Mouse (Mus musculus) cerebellum, postnatal 14 days (tissue): Measurements from ENCODE around the gene Fabp1.

ENCODE experiments used
- DNase-seq, 2 experiments: peaks; one replicate each; pipeline ENCODE4 v3.0.0; 2021; ENCODE audit warnings: mixed read lengths in 2 of 2

The Fabp1 gene

DNA sequence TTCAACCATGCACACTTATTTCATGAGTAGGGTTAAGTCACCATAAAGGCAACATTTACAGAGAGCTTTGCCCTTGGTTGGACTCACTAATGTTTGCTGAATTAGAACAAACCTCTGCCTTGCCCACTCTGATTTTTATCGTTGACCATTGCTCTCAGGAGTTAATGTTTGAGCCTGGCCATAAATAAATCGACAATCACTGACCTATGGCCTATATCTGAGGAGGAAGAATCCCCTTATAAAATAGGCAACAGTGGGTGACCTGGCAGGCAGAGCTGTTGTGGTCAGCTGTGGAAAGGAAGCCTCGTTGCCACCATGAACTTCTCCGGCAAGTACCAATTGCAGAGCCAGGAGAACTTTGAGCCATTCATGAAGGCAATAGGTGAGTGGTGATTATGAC, at the start of gene Fabp1:
Gene Fabp1 (plus strand): TSS at position 216 of the 400 bp plus-strand sequence.
- DNase-seq: no peak

DNA sequence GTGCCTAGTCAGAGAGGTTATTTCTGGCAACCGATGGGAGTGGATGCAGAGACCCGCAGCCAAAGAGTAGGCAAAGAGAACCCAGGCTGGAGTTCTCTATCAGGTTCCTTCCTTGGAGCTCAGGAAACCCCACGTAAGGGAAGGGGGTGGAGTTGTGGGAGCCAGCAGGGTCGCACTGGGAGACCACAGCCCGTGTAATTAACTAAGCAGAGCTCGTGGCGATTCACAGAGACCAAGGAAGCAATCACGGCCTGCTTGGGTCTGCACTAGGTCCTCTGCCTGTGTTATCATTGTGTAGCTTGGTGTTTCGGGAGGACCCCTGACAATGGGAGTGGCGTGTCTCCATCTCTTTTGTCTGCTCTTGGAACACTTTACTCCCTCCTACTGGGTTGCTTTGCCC, 48.5 kb upstream of the Fabp1 start:
- no peak for DNase-seq

DNA sequence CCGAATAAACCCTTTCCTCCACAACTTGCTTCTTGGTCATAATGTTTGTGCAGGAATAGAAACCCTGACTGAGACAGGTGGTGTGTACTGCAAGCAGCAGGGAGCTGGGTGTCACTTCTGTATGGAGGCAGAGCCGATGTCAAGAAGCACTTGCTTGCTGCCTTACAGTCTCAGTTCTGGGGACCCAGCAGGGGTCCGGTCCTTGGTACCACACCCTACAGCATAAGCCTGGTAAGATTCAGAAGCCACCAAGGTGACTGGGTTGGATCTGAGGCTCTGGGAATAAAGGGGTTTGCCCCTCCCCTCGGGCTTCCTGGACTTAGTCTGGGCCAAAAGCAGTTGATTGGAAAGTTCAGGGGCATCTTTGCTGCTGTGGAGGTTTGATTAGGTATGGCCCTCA, 46.1 kb upstream of the Fabp1 start:
- DNase-seq: no peak

DNA sequence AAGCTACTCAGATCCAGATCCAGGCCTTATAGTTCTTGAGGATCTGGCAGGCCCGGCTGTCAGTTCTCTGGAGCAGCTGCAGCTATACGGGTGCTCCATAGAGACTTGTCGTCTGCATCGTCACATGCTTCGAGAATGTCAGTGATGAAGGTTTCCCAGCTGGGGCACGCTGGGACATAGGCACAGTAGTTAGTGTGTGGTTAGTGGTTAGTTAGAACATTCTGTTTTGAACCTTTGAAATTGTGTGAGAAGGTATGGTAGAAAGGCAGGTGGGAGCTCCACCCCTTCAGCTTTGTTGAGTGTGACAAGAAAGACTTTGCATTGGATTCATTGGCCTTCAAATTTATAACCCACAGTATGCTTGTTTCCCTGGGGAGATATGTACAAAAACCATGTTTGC, 44.8 kb upstream of the Fabp1 start:
- DNase-seq: no peak

DNA sequence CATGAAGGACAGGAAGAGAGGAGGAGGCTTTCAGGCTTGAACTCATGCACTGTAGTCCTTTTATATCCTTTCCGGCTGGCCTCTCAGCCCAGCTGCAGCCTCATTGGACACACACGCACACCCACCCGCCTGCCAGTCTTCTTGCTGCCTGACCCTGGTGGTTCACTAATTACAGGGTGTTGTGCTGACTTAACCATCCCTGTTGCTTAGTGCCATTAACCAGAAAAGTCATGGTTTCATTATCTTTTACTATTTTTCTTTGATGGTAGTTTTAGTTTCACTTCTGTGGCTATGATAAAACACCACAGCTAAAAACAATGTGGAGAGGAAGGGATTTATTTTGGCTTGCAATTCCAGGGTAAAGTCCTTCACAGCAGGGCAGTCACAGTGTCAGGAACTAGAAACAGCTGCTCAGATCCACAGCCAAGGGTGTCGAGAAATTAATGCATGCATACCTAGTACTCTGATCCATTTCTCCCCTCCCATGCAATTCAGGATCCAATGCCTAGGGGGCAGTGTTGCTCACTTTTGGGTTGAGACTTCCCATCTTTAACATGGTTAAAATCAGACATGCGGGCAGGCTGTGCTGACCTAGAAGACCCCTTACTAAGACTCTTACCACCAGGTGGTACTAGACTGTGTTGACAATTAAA, 42.8 kb upstream of the Fabp1 start:
- DNase-seq: peak in 1 of 2 experiments; percentile 21

DNA sequence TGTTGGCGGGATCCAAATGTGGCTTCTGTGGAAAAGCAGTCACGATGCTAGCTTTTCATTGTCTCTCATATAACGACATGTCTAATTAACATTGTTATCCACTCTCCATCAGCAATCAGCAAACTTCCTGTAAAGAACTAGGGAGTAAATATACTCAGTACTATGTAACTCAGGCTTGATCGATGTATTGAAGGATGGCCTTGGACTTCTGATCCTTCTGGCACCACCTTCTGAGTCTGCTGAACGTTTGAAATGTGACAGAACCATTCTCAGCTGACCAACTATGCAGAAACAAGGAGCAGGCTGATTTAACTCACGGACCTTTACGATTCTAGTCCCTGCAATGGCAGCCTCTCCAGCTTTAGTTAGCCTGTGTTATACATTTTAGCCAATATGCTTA, 38.3 kb upstream of the Fabp1 start:
- DNase-seq: no peak

DNA sequence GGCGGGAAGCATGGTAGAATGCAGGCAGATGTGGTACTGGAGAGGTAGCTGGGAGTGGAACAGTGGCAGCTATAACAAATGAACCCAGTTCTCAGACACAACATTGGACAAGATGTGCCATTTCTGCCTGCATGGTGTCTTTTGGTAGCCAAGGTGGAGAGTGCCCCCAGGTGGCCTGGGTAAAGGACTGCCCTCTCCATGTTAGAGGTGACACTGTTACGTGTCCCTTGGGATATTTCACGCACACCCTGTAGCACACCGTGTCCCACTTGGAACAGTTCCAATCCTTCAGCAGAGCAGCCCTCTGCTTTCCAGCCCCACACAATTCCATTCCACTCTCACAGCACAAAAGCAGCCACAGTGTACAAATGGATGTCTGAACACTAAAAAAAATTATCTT, 37.4 kb upstream of the Fabp1 start:
- peak in 1 of 2 experiments; percentile 23 for DNase-seq

DNA sequence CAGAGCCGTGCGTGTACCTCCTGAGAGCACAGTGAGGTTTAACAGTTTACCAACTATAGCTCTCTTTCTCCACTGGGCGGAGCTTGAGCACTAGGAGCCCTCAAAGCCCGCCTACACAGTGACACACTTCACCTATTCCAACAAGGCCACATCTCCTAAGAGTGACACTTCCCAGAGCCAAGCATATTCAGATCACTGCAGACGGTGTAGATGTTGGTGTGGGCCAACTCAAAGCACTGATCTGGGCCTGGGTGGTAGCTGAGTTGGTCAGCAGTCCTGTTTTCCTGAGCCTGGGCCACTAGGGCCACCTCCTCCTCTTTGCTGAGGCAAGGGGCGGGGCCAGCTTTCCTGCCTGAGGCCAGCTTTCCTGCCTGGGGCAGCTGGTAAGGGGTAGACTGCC, 35.2 kb upstream of the Fabp1 start:
- DNase-seq: no peak

DNA sequence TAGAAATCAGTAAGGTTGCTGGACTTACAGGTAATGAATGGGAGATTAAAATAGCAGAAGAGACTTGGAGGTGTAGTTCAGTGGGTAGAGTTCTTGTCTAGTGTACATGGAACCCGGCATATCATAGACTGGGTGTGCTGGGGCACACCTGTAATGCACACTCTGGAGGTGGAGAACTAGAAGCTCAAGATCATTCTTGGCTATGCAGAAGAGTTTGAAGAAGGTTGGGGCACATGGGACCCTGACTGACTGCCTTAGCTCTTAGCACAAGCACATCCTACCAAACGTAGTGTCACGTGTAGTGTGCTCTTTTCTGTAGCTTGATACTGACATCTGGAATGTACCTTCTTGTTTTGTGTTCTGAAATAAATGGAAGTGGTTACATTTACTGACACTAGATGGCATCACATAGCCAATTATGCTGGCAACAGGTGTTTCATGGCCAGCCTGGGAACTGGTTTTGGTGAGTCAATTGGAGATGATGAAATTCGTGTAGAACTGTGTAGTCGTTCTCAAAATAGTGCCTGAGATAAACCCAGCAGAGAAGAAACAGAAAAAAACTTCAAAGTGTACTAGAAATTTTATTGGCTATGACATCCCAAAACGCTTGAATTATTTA, 33.0 kb upstream of the Fabp1 start:
- peak; percentile 51 to 56 for DNase-seq

DNA sequence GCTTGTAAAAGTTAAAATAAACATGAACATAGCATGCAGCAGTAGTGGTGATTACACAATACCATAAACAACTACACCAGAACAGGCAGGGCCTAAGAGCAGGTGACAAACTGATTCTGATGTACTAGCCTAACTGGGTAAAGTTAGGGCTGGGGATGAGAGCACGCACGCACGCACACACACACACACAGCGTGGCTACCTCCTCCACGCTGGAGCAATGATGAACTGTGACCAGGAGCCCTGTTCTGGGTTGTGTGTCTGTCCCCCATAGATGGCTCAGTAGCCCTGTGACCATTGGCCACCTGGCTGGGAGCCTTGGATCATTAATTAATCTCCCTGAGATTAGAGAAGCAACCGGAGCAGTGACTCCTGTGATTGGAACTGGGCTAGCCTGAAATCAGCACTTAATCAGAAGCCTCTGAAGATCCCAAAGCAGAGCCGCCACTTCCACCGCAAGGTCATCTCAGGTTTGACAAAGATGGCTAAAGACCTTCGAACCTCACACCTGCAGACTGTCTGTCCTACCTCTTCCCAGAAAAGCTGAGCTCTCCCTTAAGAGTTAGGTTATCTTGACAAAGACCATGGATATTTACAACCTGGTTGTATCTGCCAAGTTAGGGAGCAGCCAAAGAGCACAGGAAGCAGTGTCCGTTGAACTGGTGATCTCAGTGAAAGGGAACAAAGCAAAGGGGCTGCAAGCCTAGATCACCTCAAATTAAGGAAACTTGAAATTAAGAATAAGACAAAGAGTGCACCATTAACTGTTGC, 26.6 kb upstream of the Fabp1 start:
- no peak for DNase-seq

DNA sequence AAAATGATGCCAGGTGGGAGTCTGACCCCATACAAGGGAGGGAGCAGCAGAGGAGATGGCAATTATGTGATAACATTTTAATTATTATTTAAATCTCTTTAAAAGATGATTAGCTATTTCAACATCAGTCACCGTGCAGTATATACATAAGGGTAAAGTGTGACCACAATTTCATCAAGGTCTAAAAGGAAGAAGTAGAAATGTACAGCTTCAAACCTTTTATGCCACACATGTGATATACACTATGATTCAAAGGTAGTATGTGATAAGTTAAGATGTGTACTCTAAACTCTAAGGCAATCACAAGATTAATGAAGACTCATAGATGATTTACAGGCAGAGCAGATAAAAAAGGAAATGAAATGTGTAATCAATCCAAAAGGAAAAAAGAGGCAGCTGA, 19.0 kb upstream of the Fabp1 start:
- no peak for DNase-seq

DNA sequence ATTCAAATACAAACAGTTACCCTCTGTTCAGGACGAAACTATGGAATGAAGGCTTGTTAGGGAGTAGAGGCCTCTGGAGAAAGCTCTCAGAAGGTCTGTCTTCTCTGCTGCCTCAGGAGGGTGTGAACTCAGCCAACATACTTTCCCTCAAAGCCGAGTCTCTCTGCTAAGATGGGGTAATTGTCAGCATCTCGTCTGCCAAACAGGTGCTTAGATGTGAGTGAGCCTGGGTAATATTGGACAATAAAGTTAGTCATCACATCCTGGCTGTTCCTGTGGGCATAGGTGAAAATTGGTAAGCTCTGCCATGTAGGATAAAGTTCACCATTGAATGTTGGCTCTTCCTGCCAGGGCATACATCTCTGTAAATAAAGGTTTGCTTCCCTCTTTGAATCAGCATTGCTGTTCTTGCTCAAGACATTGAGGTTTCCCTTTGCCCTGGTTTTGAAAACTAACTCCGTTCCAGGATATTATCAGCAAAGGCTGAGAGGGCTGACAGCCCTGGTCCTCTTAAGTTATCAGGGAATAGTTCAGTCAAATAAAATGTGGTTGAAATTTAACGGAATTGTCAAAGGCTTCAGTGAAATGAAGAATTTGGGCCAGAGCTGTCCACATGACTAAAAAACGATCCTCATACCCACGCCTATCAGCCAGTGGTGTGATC, 14.6 kb upstream of the Fabp1 start:
- DNase-seq: no peak

DNA sequence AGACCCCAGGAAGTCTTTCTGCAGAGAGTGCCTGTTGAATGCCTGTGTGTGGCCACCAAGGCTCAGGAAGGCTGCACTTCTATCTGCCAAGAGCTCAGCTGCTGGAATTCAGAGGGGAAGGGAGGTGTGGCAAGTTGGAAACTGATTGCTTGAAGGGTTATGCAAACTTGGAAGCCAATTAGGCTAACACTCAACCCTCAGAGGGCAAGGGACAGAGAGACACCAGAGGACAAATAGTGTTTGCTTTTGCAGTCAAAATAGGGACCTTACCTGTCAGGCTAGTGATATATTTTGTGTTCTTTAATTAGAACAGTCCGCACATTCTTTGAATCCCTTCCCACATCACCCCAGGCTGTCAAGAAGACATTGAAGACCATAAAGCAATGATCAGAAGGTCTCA, 10.0 kb upstream of the Fabp1 start:
- DNase-seq: no peak

DNA sequence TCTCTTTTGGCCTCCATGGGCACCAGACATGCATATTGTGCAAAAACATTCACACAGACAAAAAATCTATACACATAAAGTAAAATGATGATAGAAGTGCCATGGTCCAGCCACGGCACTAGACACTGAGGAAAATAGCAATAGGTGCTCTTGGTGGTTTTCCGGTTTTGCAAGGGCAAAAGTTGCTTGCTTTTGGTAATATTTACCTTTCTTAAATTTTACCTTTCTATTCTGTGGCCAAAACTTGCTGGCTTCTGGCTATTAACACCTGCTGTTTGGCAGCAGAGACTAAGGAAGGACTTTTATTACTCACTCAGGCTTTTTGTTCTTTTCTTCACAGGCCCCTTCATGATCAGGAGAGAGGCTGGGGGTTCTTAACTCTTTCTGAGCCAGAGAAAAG, 9.1 kb upstream of the Fabp1 start:
- DNase-seq: no peak

DNA sequence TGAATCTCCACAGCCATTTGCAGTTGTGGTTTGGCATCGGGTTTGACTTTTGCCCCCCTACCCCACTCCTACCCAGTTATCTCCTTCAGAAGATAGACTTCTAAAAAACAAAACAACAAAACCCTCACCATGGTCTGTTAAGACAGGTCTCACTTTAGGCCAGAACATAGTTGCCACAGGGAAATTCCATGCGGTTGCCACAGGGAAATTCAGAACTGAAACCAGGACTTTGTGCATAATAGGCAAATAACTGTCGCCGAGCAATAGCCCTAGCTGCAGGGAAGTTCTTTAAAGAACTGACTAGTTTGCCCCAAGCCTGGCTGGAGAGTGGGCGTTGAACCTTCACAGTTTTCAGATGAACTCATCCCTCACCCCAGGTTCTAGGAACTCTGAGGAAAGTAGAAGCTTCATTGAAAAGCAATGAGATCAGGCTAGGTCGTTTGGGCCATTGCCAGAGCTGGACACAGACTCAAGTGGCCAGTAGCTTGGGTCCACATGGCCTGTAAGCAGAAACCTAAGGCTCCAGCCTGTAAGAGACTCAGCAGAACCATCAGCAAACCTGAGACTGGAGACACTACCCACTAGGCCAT, 6.4 kb upstream of the Fabp1 start:
- DNase-seq: no peak

DNA sequence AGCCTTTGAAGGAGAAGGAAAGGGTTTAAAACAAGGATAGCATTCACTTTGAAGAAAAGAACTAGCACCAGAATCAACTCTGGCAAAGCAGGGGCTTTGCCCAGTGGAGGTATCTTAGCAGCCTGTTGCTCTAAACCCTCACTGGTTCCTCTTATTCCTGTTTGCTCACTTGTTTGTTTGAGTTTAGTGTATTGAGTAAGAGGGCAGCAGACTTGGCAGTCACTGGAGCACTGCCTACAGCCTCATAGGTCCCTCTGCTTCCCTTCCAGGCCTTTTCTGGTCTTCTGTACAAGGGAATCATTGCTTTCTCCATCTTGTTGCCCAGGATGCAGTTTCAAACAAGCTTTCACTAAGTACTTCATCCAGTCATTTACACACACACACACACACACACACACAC, 3.5 kb upstream of the Fabp1 start:
- DNase-seq: no peak

DNA sequence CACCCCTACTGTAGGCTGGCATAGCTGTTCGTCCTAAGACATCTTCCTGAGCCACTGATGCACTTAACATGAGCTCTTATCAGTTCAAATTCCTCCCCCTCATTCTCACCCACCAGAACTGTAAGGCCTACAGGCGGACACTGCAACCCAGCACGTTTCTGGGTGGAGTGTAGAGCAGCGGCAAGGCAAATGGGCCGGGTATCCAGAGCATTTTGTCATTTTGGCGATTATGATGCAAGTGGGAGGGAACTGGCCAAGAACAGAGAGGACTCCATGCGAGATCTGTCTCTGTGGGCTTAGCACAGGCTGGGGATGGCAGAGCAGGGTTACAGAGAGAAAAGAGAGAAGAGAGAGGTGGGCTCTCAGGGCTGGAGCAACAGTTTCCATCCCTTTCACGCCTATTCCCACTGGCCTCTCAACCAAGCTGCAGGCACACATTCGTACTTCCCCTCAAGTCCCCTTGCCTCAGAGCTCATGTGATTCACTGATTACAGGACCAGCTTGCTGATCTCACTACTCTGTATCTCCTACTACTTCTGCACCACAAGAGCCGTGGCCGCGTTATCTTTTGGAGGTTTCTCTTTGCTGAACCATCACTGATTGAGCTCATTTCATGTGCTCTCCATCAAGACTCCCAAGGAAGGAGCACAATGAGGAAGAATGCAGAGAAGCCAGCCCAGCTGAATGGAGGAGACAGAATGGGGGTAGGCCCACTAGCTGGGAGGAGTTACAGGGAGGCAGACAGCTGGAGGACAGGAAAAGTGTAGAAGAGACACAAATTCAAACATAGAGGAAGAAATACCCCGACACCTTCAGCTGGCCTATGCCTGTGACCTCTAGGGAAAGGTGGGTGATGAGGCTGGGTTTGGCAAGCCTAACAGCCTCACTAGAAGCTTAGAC, 1.7 kb upstream of the Fabp1 start:
- DNase-seq: no peak

DNA sequence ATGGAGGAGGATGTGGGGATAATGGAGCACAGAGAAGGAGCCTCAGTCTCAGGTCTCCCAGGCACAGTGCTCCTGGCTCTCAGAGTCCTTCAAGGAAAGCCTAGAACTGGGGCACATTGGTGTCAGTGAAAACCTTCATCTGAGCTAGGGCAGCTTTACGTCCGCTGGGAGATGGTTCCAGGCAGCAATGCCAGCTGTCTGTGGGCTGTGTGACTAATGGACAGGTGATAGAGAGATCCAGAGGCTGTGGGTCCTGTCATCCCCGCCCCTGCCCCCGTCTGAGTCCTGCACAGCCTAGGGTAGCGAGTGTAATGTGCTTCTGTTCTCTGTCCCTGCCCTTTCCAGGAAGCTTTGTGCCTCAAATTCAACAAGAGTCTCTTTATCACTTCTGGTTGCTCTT, 2.3 kb downstream of the Fabp1 start:
- no peak for DNase-seq

DNA sequence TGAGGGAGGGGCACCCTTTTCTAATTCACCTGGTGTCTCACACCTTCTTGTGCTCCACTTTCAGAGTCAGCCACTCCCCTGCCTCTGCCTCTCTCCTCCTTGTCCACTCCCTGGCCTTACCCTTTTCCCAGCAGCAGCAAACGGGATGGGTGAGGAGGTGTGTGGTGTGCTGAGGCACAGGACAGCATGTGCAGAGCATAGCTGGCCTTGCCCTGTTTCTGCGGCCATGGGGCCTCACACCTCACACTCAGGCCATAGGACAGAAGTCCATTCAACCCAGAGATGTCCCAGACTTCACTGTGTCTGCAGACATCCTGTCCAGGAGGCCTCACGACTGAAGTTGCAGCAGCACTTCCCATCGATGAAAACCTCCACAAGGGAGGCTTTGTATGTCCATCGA, 4.0 kb downstream of the Fabp1 start:
- DNase-seq: no peak

DNA sequence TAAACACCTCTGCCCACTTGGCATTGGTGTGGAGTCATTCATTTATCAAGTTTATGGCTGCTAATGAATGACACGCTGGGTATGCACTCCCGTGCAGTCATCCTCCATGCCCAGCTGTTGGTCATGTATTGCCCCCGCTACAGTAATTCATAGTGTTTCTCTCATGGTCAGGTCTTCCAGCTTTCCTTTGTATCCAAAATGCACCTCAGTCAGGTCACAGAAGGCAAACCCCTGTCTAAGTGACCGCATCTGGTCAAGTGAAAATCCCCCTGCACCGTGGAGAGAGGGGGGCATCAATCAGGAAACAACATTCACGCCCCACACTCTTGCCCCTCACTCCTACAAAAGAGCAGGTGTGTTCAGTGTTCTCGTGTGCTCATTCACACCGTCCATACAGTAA, 4.5 kb downstream of the Fabp1 start:
- DNase-seq: no peak

DNA sequence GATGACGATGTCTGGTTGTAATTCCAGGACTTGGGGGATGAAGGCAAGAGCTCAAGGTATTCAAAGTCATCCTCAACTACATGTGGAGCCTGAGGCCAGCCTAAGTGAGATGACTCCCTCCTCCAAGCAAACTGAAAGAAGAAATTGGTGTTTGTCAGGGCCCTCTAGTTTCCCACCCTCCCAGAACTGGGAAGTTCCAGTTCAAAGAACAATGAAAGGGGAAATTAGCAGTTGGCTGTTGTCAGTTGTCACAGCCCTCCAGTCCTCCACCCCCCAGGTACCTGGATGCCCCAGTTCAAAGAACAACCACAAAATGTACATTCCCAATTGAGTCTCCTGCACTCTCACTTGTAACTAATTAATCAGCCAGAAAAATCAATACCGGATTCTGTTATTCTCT, 9.1 kb downstream of the Fabp1 start:
- no peak for DNase-seq

DNA sequence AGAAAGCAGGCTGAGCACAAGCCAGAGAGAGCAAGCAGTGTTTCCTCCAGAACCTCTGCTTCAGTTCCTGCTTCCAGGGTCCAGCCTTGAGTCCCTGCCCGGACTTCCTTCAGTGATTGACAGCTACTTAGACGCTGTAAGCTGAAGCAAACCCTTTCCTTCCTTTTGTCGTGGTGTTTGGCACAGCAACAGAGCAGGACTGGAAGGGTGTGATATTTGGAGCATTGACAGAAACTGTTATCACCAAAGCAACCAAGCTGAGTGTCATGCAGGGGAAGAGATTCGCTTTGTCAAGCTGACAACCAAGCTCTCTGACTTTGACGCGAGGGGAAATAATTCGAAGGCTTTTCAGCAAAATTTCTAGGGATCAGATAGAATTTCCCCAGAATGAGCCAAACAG, 12.3 kb downstream of the Fabp1 start:
- DNase-seq: no peak
